19 mouse cellular contexts compared by ENCODE assay signal in the genomic region with DNA sequence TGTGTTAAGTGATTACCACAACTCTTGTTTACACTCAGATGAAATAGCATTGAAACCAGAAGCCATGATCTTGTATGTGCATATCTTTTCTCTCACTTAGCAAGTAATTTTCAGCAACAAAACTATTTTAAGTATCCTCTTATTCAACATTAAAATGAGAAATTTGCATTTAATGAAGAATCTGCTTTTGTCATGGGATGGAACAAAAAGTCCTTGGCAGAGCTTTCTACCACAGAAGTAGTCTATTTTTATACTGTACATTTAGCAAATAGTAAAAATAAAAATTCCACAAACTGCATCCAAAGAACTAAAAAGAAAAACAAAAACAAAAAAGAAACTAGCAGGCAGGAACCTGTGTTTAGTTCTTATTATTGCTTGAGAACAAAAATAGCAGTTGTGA.
A peak's percentile ranks its signal among the peaks of the same experiment; 100 is the strongest.
DNase-seq lines count a peak whose midpoint lies in the region; ATAC-seq and TF ChIP-seq lines count a peak whose summit lies in the region.
"Had no signal": no experiment of that assay in that cellular context is flagged by ENCODE, and none has a peak within 500 bp of the region (broad histone marks: within the 10 kb centered on the region; RNA-seq: fewer than 3 reads in every experiment).

No protein-coding gene starts in this region.

- no peak for TF ChIP-seq CTCF in lung, postnatal 0 days (IDR thresholded peaks at IDR 0.05)

- H3K4me2 ChIP-seq in lung, postnatal 0 days (replicated peaks; ENCODE audit: low read depth, low read length): no peak overlapping the region
- H3K4me2 ChIP-seq: embryonic facial prominence, embryonic 12.5 days; forebrain, embryonic 15.5 days; heart, embryonic 13.5 days; hindbrain, embryonic 12.5 days had no signal

- H3K4me1 ChIP-seq in lung, postnatal 0 days (ENCODE audit: insufficient read depth, low read depth, low read length): no peaks in the 10 kb centered on the region
- H3K4me1 ChIP-seq: embryonic facial prominence, embryonic 12.5 days; forebrain, embryonic 15.5 days; heart, embryonic 13.5 days; hindbrain, embryonic 12.5 days had no signal

- peak; percentile 2 for DNase-seq in layer of hippocampus, adult 11-12 months (ENCODE audit: low spot score)
- no peak for DNase-seq in layer of hippocampus, adult 8-10 months (ENCODE audit: low spot score in 2 of 2)
- peak; percentile 77 for DNase-seq in lung, postnatal 0 days (ENCODE audit: low spot score)
- DNase-seq in lung, postnatal 10 days: no peak
- peak; percentile 47 for DNase-seq in brain, adult 2 months (ENCODE audit: low read depth, low spot score)
- no peak for DNase-seq in cerebellum, adult 9-10 months
- DNase-seq: adrenal gland, adult 8-10 months; adrenal gland, postnatal 36 days; cerebellum, adult 11 months; cerebellum, adult 8-10 months; cerebellum, postnatal 25 days; gastrocnemius, postnatal 10 days; heart, adult 18-20 months; heart, postnatal 36 days had no signal

- no peaks in the 10 kb centered on the region for H3K9me3 ChIP-seq in lung, postnatal 0 days (ENCODE audit: low read length)
- H3K9me3 ChIP-seq: embryonic facial prominence, embryonic 12.5 days; forebrain, embryonic 15.5 days; heart, embryonic 13.5 days; hindbrain, embryonic 12.5 days had no signal

- H3K9ac ChIP-seq in lung, postnatal 0 days (replicated peaks; ENCODE audit: low read depth): no peak overlapping the region
- H3K9ac ChIP-seq: embryonic facial prominence, embryonic 12.5 days; forebrain, embryonic 15.5 days; heart, embryonic 13.5 days; hindbrain, embryonic 12.5 days had no signal

- peak; percentile 41; the same call in 1 of the 2 replicates for ATAC-seq in lung, postnatal 0 days
- ATAC-seq: forebrain, embryonic 15.5 days; hindbrain, embryonic 16.5 days had no signal

- TF ChIP-seq EP300 in lung, postnatal 0 days (IDR thresholded peaks at IDR 0.05): peak; percentile 68

- H3K27me3 ChIP-seq in lung, postnatal 0 days (replicated peaks; ENCODE audit: insufficient read depth, low read length): no peaks in the 10 kb centered on the region
- H3K27me3 ChIP-seq: embryonic facial prominence, embryonic 12.5 days; forebrain, embryonic 15.5 days; heart, embryonic 13.5 days; hindbrain, embryonic 12.5 days had no signal

- no peak overlapping the region for H3K4me3 ChIP-seq in lung, postnatal 0 days (ENCODE audit: low read depth, low read length)
- H3K4me3 ChIP-seq: embryonic facial prominence, embryonic 12.5 days; forebrain, embryonic 15.5 days; heart, embryonic 13.5 days; hindbrain, embryonic 12.5 days had no signal

- H3K36me3 ChIP-seq in lung, postnatal 0 days (ENCODE audit: insufficient read depth, low read length): no peaks in the 10 kb centered on the region
- H3K36me3 ChIP-seq: embryonic facial prominence, embryonic 12.5 days; forebrain, embryonic 15.5 days; heart, embryonic 13.5 days; hindbrain, embryonic 12.5 days had no signal

- H3K27ac ChIP-seq in lung, postnatal 0 days (ENCODE audit: low read length): no peak overlapping the region
- H3K27ac ChIP-seq: embryonic facial prominence, embryonic 12.5 days; forebrain, embryonic 15.5 days; heart, embryonic 13.5 days; hindbrain, embryonic 12.5 days had no signal

Comparison
In these comparisons a context has a peak if more than half of its experiments do, and no peak if none do; other contexts are left out.
1. DNase-seq: peak in layer of hippocampus, adult 11-12 months (single experiment), lung, postnatal 0 days (single experiment) and brain, adult 2 months (single experiment); none in layer of hippocampus, adult 8-10 months (0 of 2), lung, postnatal 10 days (single experiment) and cerebellum, adult 9-10 months (single experiment).